Mouse (Mus musculus) adrenal gland (tissue): ENCODE results near the gene Rundc3b.

Source experiments
- intact Hi-C: fragments of 180-260 bp; cut with DNase I; formaldehyde crosslinking; loops from one replicate; pipeline ENCODE4 v1.15.1; 2025
- long read RNA-seq, 2 experiments: library from polyadenylated mRNA; unstranded; transcript quantifications; one replicate each; pipeline ENCODE4 v2.0.0; 2020; ENCODE audit warnings: borderline replicate concordance in 1 of 2; ENCODE audit not compliant: insufficient replicate concordance in 1 of 2

Gene Rundc3b
- long read RNA-seq, experiment 1, partial matches to known transcripts: 0 of 3 reads
- long read RNA-seq, experiment 1, other reads (novel, unspliced or antisense): 1 of 3 reads
- long read RNA-seq, experiment 2, partial matches to known transcripts: 2 of 5 reads
- long read RNA-seq, experiment 2, other reads (novel, unspliced or antisense): 2 of 5 reads

DNA sequence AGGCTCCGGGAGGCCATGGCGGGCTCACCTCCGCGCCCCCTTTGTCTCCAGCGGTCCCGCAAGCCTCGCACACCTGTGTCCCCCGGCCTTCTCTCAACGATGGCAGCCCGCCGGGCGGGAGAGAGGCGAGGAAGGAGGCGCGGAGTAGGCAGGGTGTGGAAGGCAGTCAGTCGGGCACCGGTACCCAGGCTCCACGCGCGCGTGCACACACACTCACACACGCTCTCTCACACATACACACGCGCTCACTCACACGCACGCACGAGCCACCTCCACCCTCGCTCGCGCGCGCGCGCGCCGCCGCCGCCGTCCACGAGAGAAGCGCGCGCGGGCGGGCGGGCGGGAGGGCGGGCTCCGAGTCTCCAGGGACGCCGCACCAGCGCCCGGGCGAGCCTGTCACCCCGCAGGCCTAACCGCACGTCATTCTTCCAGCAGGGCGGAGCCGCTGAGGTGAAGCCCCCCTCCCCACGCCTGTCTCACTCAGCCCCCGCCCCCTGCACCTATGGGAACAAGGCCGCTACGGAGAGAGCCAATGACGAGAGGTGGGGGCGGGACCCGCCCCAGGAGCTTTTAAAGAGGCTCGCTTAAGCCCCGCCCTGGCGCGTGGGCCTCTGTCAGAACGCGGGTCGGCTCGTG, at the start of gene Rundc3b:
Gene Rundc3b, minus strand, starts transcription at position 357 of the 636 bp plus-strand sequence.
- intact Hi-C loops: no loop called here

DNA sequence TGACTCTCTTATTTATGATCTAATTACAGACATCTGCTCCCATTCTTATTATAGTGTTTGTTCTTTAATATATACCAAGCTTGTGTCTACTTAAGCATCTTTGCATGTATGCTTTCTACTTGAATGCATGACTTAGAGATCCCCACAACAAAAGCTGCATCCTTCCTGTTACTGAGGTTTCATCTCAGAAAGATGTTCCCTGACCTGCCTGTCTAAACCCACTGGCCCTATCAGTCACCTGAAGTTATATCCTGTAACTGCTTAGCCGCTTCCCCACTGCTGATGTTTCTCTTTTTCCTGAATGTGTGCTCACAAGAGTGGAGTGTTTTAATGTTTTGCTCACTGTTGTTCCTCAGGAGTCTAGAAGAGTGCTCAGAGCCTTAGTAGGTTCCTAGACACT, 46.9 kb upstream of the Rundc3b start:
- intact Hi-C loops: no loop called here

DNA sequence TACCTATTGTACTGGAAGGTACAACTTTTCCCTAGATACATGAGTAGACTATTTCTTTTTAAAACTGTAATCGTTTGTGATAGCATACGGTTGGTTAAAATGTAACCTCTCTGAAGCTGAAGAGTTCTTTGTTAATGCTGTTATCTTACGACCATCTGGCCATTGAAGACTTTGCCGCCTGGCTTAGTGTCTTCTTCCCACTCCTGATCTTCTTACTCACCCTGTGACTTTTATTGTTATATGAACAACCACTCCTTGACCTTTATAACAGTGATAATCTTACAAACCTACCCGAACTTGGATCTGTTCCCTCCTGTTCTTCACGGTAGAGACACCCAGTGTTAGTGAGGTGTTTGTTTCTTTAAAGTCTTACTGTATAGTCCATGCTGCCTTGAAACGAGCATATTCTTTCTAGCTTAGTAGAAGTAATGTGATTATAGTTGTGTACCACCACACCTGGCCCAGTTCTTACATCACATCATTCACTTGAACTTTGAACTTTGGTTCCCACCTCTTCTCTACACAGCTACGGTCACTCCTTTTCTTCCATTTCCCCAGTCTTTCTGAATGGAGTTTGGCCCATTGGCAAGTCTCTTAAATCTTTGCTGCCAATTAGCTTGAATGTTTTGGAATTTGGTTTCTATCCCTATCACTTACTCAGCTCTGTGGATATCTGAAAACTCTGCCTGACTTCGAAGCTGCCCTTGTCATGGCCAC, 45.2 kb upstream of the Rundc3b start:
- intact Hi-C loops: no loop called here

DNA sequence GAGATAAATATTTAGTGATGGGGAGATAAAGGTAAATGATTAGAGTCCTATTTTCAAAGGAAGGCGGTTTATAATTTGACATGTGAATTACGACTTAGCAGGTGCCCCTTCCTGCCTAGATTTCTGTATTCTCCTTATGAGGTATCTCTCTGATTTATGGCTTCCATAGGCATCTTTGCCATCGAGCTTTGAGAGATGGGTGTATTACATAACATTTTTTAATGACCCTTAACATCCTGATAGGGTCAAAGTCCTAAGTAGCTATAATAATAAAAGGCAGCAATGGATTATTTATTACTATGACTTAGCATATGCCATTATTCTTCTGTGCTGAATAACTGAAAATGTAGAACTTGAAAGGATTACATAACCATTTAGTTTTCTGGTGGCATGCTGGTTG, 41.9 kb upstream of the Rundc3b start:
- intact Hi-C loops: no loop called here

DNA sequence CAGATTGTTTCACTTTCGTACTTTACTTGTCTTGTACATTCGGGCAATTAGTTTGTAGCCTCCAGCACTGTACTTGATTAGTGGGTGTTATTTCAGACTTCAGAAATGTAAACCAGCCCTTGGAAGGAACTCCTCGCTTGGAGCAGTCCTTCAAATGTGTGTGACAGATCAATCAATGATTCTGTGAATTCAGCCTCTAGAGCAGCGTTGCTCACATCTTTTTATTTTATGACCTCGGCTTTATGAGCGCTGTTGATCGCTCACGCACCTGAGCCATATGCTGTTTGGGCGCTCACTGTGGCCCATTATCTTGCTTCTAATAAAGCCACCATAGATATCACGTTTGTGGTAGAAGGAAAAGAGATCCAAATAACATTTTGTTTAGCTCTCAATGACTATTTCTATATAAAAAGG, 38.0 kb upstream of the Rundc3b start:
- intact Hi-C loops: no loop called here

DNA sequence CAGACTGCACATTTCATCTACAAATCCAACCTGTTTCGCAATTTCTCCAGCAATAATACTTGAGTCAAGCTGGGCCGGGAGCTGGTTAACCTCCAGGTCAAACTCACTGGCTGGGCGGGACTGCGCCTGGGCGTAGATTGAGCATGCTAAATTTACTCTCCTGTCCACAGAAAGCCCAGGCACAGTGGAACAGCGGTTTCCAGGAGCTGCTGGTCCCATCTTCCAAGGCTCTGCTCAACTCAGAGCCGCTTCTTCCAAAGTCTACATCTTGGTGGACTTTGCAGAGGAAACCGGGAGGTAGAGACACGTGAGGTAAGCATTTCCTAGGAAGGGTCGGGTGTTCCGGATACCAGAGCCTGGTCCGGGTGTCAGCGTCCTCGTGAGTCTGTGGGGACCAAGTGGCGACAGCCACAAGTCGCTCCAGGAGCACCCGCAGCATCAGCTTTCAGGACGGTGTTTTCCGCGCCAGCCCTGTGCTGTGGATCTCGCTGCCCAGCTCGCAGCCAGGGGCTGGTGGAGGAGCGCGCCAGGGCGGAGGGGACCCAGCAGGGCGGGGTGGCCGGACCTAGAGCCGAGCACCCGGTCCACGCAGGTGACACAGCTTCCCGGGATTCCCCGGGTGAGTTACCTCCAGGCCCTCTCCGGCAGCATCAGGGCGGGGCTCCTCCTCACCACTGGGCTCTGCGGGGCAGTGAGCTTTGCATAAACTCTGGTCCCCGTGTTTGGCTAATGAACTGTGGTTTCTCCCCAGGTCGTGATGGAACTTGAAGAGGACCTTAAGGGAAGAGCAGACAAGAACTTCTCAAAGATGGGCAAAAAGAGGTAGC, 37.4 kb upstream of the Rundc3b start, which contains the start of gene Abcb1a:
Gene Abcb1a, plus strand, starts transcription at position 167 of the 827 bp plus-strand sequence.
- intact Hi-C loops: no loop called here

DNA sequence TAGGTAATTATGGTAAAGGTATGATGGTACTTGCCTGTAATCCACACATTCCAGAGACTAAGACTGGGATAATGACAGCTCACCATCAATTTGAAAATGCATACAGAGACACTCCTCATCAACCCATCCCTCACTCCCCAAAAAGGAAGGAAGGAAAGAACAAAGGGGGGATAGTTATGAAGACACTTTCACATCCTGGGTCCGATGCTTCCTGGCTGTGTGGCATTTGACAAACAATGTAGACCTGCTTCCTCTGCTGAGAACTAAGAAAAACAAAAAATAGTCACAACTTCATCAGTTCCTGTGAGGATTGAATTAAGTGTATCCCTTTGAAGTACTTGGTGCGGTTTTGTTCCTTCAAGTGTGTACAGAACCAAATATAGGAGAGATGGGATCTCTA, 29.3 kb upstream of the Rundc3b start:
- intact Hi-C loops: no loop called here

DNA sequence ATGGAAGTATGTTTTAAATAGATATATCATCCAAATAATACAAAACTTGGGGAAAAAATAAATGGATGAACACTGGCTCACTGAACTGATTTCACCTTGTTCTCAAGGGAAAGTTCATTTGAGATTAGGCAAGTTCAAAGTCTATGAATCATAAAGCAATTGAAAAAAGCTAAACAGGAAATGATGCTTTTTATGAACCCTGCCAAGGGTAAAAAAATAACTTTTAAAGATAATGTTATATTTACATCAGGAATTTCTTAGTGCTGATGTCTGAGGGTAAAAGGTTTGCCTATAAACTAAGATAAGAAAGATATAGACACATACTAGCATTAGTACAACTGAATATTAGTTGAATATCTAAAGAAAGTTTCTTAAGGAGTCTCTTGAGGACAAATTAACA, 26.0 kb upstream of the Rundc3b start:
- intact Hi-C loops: no loop called here

DNA sequence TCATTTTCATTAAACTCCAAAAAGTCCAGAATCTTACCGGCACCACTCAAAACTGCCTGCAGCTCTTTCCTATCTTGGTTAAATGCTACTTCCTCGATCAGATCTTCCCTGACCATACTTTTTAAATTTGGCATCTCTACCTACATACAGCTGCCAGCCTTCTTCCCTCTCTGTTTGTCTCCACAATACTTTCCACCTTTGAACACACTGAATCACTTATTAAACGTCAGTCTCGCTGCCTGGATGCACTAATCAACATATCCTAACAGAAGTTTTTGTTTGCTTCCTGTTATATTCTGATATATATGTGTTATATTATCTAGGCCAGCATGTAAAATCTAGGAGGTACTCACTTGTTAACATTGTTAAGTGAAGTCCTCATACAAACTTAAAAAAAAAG, 25.5 kb upstream of the Rundc3b start:
- intact Hi-C loops: no loop called here

DNA sequence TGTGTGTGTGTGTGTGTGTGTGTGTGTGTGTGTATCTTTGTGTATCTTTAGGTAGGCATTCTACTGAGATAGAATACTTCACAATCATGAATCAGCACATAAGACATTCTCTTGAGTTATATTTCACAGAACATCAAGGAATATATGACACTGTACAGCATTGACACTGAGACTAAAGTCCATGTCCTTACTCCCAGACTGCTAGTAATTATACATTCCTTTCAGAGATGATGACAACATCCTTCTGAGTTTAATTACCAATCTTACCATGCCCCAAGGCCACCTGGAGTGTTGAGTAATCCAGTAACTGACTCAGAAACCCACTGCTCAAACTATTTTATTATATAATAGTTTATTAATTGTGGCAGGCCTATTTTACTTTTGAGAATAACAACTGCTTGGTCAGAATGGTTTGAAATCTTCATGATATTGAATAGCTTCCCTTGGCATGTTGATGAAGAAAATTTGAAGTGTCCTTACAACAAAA, 11.8 kb upstream of the Rundc3b start:
- intact Hi-C loops: no loop called here

DNA sequence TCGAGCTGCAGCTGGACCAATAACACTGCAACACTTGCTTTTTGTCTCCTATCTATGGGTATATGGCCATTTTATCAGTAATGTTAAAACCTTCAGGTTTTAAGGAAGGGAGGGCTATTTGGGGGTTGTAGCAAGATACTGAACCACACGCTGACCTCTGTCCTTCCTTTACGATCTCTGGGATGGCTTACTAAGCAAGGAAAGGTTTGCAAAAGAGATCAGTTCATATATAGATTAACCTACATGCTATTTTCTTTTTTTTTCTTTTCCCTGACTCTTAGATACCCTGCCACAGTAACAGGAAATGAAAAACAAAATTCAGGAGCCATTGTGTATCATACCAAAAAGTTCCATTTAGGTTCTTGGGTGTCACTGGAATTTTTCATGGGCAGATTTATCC, 10.1 kb upstream of the Rundc3b start:
- intact Hi-C loops: no loop called here

DNA sequence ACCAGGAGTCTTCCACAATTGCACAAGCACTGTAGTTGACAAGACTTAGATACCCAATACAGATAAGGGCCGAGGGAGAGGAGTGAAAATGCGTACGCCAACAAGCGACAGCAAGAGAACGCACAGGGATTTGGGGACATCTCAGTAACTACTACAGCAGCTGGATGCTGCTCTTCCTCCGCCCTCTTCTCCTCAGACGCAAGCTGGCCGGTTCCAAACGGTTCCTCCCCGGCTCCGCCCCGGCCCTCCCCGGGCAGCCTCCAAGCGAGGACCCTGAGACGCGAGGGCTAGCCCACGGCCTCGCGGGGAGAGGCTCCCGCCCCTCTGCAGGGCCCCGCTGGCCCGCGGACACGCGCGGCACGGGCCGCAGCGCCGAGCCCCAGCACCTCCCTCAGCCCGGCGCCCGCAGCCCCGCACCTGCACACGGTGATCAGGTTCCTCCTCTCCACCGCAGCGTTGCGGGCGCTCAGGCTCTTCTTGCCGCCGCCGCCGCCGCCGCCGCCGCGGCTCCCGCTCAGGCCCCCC, 619 bp downstream of the Rundc3b start:
- intact Hi-C loops: no loop called here

DNA sequence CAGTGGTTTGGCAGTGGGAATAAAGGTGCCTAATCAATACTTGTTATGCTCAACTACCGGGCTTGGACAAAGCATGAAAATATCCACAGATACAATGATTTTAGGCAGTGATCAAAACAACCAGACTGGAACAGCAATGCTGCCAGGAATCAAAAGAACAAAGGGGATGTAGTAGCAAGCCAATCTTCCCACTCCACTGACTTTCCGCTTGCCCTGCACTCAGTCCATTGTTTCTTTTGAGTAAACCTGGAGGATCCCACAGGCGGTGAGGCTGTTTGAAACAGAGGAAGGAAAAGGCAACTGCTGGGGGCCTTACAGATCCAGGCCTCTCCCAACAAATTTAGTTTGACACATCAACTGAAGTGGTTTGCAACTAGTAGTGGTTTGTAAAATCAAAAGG, 51.6 kb downstream of the Rundc3b start:
- intact Hi-C loops: no loop called here

DNA sequence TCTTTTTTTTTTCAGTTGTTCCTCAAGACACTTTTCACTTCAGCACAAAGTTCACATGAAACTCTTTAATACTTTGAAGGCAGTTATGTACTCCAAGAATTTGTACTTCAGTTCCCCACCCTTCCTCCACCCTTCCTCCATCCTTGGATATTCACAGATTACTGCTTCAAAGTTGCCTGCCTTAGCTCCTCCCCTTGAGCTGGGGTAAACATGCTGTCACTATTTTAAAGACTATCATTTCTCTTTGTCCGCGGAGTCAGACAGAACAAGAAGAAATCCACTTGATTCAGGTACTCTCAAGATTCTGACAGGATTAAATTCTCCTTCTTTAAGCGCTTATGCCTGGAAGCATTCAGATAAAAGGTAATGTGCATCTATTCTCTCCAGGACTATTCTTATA, 55.9 kb downstream of the Rundc3b start:
- intact Hi-C loops: no loop called here

DNA sequence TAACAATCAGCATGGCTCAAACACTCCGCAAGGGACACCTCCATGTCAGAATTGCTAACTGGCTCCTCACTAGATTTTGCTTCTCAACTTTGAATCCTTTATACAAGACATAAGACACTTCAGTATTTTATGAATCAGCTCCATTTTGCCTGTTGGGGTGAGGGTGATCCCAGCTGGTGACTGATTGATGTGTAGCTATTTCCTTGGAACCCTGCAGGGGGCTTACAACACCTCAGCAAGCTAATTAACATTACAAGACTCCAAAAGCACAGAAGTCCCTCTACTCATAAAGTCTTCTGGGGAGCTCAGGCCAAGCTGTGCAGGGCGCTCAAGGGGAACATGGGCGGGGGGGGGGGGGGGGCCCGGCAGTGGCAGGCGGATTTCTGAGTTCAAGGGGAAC, 78.2 kb downstream of the Rundc3b start:
- intact Hi-C loops: no loop called here

DNA sequence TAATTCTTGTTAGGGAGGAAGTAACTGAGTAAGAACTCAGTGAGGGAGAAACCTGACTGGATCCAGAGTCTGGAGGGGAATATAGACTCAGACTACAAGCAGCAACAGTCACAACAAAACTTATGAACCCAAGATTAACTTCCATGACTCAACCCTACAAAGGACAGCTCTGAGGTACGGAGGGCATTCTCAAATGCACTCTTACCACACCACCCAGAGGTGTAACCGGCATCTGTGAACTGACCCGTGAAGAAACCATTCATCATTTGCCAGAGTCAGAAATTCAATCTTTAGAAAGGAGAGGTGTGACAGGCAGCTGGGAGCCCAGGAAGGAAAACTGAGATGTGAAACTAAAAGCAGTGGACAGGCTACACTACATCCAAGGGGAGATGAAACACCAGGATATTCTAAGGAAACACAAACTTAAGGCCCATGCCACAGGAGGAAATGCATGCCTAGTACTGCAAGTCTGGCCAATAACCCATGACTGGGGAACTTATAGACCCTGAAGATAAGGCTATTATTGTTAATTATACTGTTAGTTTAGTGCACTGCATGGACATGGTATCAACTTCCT, 80.0 kb downstream of the Rundc3b start:
- intact Hi-C loops: no loop called here

DNA sequence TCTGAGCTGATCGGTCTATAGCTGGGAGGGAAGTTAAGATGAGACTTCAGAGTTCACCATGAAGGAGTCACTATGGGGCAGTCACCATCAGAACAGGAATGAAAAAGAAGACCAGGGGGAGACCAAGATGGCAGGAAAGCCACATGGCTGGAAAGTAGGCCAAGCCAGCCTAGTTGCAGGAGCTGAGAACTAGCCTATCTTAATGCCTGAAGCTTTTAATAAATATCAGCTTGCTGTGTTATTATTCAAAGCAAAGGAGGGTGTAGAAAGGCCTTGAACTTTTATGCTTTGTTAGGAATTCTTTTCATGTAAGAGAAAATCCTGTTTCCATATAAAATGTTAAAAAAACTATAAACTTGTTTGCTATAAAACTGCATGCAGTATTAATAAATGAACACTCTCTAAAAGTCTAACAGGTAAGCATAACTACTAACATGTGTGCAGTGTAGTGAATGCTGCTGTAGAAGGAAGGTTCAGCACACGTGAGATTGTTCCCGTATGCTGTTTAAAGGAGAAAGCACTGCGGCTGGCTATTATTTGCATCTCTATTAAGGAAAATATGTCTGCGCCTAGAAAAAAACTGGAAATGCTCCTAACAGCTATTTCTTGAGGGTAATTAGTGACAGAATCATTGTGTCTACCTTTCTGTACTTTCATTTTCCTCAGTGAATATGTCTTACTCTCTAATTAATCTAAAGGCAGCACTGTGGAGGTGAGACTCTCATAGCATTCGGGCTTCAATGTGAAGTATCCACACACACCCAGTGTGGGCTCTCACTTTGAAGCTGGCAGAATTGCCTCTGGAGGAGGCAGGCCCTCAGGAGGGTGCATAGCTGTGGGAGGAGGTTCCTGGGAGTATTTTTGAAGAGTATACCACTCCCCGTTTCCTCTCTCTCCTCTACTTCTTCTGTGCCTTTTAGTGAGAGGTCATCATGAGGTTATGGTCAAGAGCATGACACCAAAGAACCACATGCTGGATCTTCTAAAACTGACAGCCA, 81.3 kb downstream of the Rundc3b start:
- intact Hi-C loops: no loop called here

DNA sequence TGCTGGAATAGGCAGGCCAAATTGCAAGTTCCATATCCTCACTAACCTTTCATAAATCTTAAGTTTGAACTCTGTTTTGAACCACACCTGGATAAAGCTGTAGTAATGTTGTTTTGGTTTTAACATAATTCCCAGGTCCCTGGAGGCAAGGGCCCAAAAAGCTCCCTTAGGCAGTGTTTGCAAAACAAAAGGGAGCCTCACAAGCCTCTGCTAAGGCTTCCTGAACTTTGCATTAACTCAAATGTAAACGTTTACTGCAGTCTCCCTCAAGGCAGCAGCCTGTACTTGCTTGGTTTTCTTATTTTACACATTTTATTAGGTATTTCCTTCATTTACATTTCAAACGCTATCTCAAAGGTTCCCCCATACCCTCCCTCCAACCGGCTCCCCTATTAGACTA, 103.7 kb downstream of the Rundc3b start:
- intact Hi-C loops: no loop called here

DNA sequence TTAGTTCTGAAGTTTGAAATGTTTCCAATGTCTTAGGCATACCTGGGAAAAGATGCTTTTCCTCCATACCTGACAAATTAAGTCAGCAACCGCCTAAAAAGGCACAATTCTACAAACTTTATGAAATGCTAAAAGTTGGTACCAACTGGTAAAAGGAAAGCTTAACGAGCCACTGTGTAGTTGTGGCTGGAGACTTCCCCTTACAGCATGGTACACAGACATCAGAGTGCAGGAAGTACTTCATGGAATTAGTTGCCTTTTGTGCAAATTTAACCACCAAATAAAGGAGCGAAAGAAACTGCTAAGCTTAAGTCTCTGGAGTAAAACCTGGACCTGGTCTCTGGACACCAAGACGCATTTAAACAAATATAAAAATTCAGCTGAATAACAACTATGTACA, 131.0 kb downstream of the Rundc3b start:
- intact Hi-C loops: loop anchor here (5.0 kb wide), 1 partner anchor 351 kb away; no protein-coding TSS in a partner anchor
